Mouse (Mus musculus) limb, embryonic 10.5 days (tissue): ENCODE data around the gene Cnn2. TPM values are rescaled to one million over a fixed set of nuclear protein-coding genes. Genes with fewer than 3 reads are reported as not detected.
"Not testable (repeated sequence)": the region's sequence is repeated elsewhere in the genome, so short reads cannot be mapped to it uniquely, and the experiment has no call there.

ENCODE experiments used
- DNase-seq: peaks from one replicate; pipeline ENCODE4 v3.0.0-alpha.2; 2017; ENCODE audit warnings: low spot score
- H3K27ac ChIP-seq: fragments of 300-500 bp; sonication (generic); 2 replicates; pipeline ENCODE4 v1.5.1; 2016; ENCODE audit warnings: mild to moderate bottlenecking
- H3K27me3 ChIP-seq: fragments of 300-500 bp; sonication (generic); 2 replicates; pipeline ENCODE4 v1.6.1; 2016; ENCODE audit warnings: low read depth, mild to moderate bottlenecking; ENCODE audit not compliant: poor library complexity, severe bottlenecking
- H3K36me3 ChIP-seq: fragments of 300-500 bp; sonication (generic); 2 replicates; pipeline ENCODE4 v1.6.1; 2016; ENCODE audit warnings: mild to moderate bottlenecking, moderate library complexity
- H3K4me1 ChIP-seq: fragments of 300-500 bp; sonication (generic); 2 replicates; pipeline ENCODE4 v1.6.1; 2016
- H3K4me3 ChIP-seq: fragments of 300-500 bp; sonication (generic); 2 replicates; pipeline ENCODE4 v1.5.1; 2016; ENCODE audit warnings: mild to moderate bottlenecking, moderate library complexity
- H3K9me3 ChIP-seq: fragments of 300-500 bp; sonication (generic); replicated peaks from 2 replicates; pipeline ENCODE4 v1.6.1; 2016; ENCODE audit warnings: mild to moderate bottlenecking
- WGBS: fragments of 180-500 bp; shearing (Covaris S2); methylation state at CpG from one replicate; pipeline ENCODE4 v1.1.7; 2016; 5-methylcytosine and 5-hydroxymethylcytosine counted together
- polyA plus RNA-seq: library from polyadenylated mRNA; unstranded; fragments of >200 nt; fragmentation: Nextera tagmentation; extraction: Ambion mirVana; gene quantifications from 2 replicates; pipeline ENCODE4 v1.2.1, GENCODE M21; 2016

Gene Cnn2
- polyA plus RNA-seq, 1 experiment from 2014 or later, result 301 TPM

- no peak for DNase-seq
- peaks cover 24% of the 10 kb centered on the region for H3K4me1 ChIP-seq
- no peak overlapping the region for H3K27ac ChIP-seq
- H3K36me3 ChIP-seq, result peaks cover 88% of the 10 kb centered on the region
- H3K4me3 ChIP-seq, result no peak overlapping the region
- no peaks in the 10 kb centered on the region for H3K27me3 ChIP-seq
- no peaks in the 10 kb centered on the region for H3K9me3 ChIP-seq
- WGBS, result 59% methylated on average over 12 of the region's 12 CpGs
Measured at GRCm38 (mm10) chr10:80025889-80026288, 37.5 kb downstream of the Cnn2 start.

DNA sequence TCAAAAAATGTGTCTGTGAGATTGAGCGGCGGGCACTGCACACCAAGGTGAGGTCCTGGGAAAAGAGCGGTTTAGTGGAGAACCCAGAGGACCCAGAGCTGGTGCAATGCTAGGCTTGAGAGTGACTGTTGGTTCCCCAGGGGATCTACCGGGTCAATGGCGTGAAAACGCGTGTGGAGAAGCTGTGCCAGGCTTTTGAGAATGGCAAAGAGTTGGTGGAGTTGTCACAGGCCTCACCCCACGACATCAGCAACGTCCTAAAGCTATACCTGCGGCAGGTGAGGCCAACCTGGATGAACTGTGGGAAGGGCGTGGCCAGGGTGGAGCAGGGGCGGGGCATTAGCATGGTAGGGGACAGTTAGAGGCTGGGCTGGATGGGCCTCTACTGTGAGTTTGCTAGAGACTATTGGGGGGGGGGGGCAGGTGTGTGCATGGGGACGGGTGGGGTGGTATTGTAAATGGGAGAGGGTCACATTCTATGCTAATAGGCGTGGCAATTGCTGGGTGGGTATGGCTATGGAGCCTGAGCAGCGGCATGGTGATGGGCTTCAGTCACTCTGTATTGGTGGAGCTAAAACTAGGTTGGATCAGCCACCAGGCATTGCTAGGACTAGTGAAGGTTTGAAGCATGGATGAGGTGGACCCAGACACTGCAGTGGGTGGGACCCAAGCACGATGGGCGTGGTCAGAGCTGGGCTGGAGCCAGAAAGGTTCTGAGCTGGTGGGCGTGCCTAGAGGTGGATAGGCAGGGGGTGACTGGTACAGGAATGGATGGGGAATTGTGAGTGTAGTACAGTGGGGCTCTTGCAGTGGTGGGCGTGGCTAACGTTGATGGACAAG is 39.5 kb downstream of the Cnn2 start:
- peaks cover 76% of the 10 kb centered on the region for H3K36me3 ChIP-seq
- H3K27ac ChIP-seq, result no peak overlapping the region
- peaks cover 21% of the 10 kb centered on the region for H3K4me1 ChIP-seq
- no peaks in the 10 kb centered on the region for H3K27me3 ChIP-seq
- H3K4me3 ChIP-seq, result no peak overlapping the region
- WGBS, result 79% methylated on average over 20 of the region's 20 CpGs
- H3K9me3 ChIP-seq, result no peaks in the 10 kb centered on the region
- no peak for DNase-seq

DNA sequence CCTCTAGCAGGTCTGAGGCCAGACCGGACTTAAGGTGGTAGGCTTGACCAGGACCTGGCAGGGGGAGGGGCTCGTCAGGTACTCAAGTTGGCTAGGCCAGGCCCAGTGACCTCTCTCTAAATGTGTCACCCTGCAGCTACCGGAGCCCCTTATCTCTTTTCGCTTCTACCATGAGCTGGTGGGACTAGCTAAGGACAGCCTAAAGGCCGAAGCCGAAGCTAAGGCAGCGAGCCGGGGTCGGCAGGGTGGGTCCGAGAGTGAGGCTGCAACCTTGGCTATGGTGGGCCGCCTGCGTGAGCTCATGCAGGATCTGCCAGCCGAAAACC is 40.1 kb downstream of the Cnn2 start:
- Histone ChIP-seq H3K4me1 (peaks cover 21% of the 10 kb centered on the region), H3K27me3 (no peaks in the 10 kb centered on the region), H3K9me3 (no peaks in the 10 kb centered on the region), H3K36me3 (peaks cover 73% of the 10 kb centered on the region), H3K27ac (no peak overlapping the region), H3K4me3 (no peak overlapping the region)
- DNase-seq, result no peak
- WGBS, result 95% methylated on average over 13 of the region's 13 CpGs

DNA sequence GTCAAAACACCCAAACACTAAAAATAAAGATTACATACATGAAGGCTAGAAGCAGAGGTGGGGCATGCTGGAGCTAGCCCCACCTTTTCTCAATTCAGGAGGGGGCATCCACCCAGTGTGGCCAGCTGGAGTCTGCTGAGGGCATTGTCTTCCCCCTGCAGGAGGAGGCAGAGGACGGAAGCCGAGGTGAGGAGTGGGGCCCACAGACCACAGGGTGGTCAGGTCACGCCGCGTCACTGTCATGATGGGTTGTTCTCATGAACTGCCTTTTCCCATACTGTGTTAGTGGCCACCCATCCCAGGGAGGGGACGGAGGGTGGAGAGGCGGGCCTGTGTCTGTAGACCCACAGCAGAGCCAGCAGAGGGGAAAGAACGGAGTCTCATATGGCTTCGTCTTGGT is 41.8 kb downstream of the Cnn2 start:
- 94% methylated on average over 9 of the region's 9 CpGs for WGBS
- DNase-seq, result no peak
- H3K4me3 ChIP-seq, result no peak overlapping the region
- H3K9me3 ChIP-seq, result no peaks in the 10 kb centered on the region
- H3K27ac ChIP-seq, result no peak overlapping the region
- no peaks in the 10 kb centered on the region for H3K27me3 ChIP-seq
- H3K36me3 ChIP-seq, result peaks cover 77% of the 10 kb centered on the region
- peaks cover 18% of the 10 kb centered on the region for H3K4me1 ChIP-seq

- Histone ChIP-seq H3K9me3 (no peaks in the 10 kb centered on the region), H3K4me3 (no peak overlapping the region), H3K4me1 (peaks cover 12% of the 10 kb centered on the region), H3K36me3 (peaks cover 79% of the 10 kb centered on the region), H3K27me3 (no peaks in the 10 kb centered on the region), H3K27ac (no peak overlapping the region)
- 88% methylated on average over 17 of the region's 17 CpGs for WGBS
- no peak for DNase-seq
Measured at GRCm38 (mm10) chr10:80030736-80031135, 42.4 kb downstream of the Cnn2 start.

DNA sequence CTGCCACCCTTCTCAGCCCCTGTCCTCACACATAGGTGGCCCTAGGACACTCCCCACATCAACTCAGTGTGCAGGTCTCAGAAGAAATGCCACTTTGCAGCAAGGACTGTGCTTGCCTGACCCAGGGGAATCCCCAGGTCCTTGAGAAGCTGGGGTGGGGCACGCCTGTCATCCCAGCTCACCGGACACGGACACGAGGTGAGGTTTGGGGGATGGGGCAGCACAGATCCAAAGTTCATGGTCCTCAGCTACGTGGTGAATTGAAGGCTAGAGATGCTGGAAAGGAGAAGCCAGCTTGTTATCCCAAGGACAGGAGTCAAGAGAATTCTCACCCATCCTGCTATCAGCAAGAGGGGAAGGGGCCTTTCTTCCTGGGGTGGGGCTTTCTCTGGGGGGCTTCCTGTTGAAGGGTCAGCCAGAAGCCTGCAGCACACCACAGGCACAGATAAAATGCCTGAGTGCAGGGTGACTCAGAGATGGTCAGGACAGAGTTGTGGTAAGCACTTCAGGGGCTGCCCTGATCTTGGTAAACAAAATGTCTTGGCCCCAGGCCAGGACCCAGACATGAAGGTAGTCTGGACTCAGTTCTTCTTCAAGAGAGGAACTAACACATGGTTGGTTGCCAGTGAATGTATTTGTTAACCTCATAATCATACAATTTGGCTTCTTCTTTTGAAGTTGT is 44.6 kb downstream of the Cnn2 start:
- no peak for DNase-seq
- Histone ChIP-seq H3K4me1 (peaks cover 8% of the 10 kb centered on the region), H3K36me3 (peaks cover 79% of the 10 kb centered on the region), H3K9me3 (no peaks in the 10 kb centered on the region), H3K27ac (no peak overlapping the region), H3K4me3 (no peak overlapping the region), H3K27me3 (no peaks in the 10 kb centered on the region)
- 80% methylated on average over 5 of the region's 5 CpGs for WGBS

DNA sequence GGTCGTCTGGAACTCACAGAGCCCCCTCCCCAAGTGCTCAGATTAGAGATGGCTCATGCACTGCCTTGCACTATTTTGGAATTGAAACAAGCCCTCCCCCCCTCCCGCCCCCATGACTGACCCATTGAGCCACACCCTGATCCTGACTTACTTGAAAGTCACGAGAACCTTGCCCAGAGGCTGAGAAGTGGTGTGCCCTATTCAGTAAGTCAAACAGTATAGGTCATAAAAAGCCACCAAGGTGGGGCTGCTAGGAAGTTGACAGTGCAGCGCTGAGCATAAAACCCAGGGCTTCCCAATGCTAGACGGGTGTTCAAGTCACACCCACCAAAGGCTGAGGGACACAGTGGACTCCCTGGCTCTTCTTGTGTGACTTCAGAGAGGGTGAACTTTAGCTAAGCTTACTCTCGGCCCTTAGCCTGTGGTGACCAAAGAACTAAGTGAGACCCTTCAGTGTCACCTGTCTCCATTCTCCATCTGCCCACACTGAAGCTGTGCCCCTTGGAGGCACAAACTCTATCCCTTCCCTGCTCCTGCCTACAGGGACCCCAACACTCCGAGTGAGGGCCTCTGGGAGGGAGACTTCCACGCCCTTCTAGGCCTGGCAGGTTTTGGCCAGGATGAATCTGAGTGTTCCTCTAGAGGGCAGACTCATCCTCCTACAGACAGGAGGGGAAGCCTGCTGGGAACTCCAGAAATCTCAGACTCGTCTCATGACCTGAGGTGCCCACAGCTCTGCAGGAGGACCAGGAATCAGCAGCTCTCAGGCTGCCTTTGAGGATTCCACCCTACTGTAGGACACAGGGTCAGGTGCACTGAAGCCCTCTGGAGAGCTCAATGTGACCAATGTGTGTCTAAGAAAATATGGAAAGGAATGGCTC is 45.4 kb downstream of the Cnn2 start:
- peak overlapping the region; percentile 25; the same call in 1 of the 2 replicates for H3K27ac ChIP-seq

GRCm38 (mm10) chr10:80035148-80035547 is 46.8 kb downstream of the Cnn2 start:
- WGBS, result 91% methylated on average over 8 of the region's 8 CpGs
- Histone ChIP-seq H3K4me3 (no peak overlapping the region), H3K36me3 (peaks cover 64% of the 10 kb centered on the region), H3K4me1 (peaks cover 27% of the 10 kb centered on the region), H3K27ac (0 out of 2 replicates have a peak overlapping the region, but pooled peaks have one; percentile 2), H3K27me3 (no peaks in the 10 kb centered on the region), H3K9me3 (no peaks in the 10 kb centered on the region)
- DNase-seq, result no peak

More for the DNA sequence above, 45.4 kb downstream of the Cnn2 start:
- 46% methylated on average over 9 of the region's 9 CpGs for WGBS
- Histone ChIP-seq H3K4me3 (no peak overlapping the region), H3K27me3 (no peaks in the 10 kb centered on the region), H3K36me3 (peaks cover 77% of the 10 kb centered on the region), H3K9me3 (no peaks in the 10 kb centered on the region), H3K4me1 (peaks cover 16% of the 10 kb centered on the region)
- no peak for DNase-seq

GRCm38 (mm10) chr10:80035686-80036085 is 47.3 kb downstream of the Cnn2 start:
- DNase-seq, result no peak
- H3K27me3 ChIP-seq, result no peaks in the 10 kb centered on the region
- H3K4me3 ChIP-seq, result no peak overlapping the region
- peaks cover 58% of the 10 kb centered on the region for H3K36me3 ChIP-seq
- H3K4me1 ChIP-seq, result peaks cover 27% of the 10 kb centered on the region
- H3K9me3 ChIP-seq, result no peaks in the 10 kb centered on the region
- H3K27ac ChIP-seq, result peak overlapping the region; percentile 19; the same call in 1 of the 2 replicates
- WGBS, result 95% methylated on average over 5 of the region's 5 CpGs

DNA sequence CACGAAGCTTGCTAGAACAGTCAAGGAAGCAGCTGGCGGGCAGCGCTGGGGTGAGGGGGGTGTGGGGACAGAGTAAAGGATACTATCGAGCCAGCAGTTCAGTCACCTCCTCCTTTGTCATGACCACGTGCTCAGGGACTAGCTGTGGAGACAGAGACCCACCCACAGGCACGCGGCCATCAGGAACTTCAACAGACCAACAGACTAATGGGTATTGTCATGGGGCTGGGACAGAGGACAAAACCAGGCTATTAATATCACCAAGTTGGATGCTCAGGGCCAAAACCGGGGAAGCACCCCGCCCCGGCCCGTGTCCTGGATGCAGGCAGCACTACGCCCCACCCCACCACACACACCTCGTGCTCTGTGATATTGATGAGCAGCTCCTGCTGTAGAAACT is 48.4 kb downstream of the Cnn2 start:
- Histone ChIP-seq H3K36me3 (peaks cover 48% of the 10 kb centered on the region), H3K4me3 (peak overlapping the region; percentile 90; the same call in 1 of the 2 replicates), H3K27me3 (no peaks in the 10 kb centered on the region), H3K9me3 (no peaks in the 10 kb centered on the region), H3K27ac (no peak overlapping the region), H3K4me1 (peaks cover 27% of the 10 kb centered on the region)
- WGBS, result 95% methylated on average over 13 of the region's 13 CpGs
- no peak for DNase-seq

DNA sequence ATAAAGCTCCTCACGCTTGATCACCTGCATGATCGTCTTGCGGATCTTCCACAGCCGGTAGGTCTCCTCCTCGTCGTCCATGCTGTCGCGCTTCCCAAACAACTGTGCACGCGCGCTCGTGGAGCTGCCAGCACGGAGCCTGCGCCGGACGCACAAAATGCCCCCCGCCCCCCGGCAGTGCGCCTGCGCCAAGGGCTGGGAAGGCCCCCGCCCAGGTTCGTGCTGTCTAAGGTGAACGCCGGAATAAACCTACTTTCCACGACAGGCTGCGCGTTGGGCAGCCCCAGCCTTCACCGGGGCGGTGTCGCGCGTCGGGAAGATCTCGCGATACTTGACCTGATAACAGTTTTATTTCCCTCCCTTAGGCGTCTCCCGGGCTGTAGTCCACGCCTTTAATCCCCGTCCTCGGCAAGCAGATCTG is 51.2 kb downstream of the Cnn2 start, which contains the start of gene Polr2e:
Polr2e (minus strand) TSS at position 237 of the 421 bp plus-strand sequence.
- peak; percentile 99 for DNase-seq
- no peaks in the 10 kb centered on the region for H3K9me3 ChIP-seq
- peak within 1 kb of the TSS; percentile 90 for H3K4me3 ChIP-seq
- peaks cover 24% of the 10 kb centered on the region for H3K4me1 ChIP-seq
- peaks cover 40% of the 10 kb centered on the region for H3K36me3 ChIP-seq
- H3K27ac ChIP-seq, result peak within 1 kb of the TSS; percentile 85
- WGBS, result under 1% methylated on average over 40 of the region's 40 CpGs
- no peaks in the 10 kb centered on the region for H3K27me3 ChIP-seq

DNA sequence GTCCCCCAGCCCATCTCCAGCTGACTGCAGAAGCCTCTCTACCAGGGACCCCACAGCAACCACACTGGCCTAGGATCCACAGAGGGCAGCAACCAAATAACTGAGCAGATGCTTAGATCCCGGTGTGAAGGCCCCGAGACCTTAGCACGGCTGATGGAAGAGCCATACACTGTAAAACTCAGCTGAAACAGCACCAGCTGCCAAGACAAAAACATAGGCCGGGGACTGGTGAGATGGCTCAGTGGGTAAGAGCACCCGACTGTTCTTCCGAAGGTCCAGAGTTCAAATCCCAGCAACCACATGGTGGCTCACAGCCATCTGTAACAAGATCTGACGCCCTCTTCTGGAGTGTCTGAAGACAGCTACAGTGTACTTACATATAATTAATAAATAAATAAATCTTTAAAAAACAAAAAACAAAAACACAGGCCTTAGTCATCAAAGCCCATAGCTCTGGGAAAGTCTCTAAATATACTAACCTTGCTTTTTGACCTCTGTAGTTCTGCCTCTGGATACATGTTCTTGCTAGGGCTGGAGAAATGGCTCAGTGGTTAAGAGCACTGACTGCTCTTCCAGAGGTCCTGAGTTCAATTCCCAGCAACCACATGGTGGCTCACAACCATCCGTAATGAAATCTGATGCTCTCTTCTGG is 53.2 kb downstream of the Cnn2 start:
- not testable (repeated sequence) for H3K9me3 ChIP-seq, H3K4me3 ChIP-seq, H3K27ac ChIP-seq, H3K27me3 ChIP-seq, DNase-seq
- H3K4me1 ChIP-seq, result peaks cover 24% of the 10 kb centered on the region
- 85% methylated on average over 8 of the region's 8 CpGs for WGBS
- peaks cover 20% of the 10 kb centered on the region for H3K36me3 ChIP-seq
